Mouse (Mus musculus) G1E (cell line): ENCODE measurements around the gene Plekhj1. TPM values are rescaled to one million over a fixed set of nuclear protein-coding genes. Genes with fewer than 3 reads are reported as not detected.

Source experiments
- ATAC-seq: 2 replicates; pipeline ENCODE4 v1.8.0; 2016; ENCODE audit warnings: mild to moderate bottlenecking; ENCODE audit not compliant: insufficient number of reproducible peaks, poor library complexity, low FRiP score, severe bottlenecking; ENCODE audit errors: extremely low read depth
- DNase-seq: peaks from one replicate; pipeline ENCODE4 v3.0.0; 2012; ENCODE audit warnings: low spot score
- H3K27me3 ChIP-seq: 2 replicates; pipeline ENCODE4 v1.6.1; 2012; ENCODE audit warnings: mild to moderate bottlenecking, low read length, inconsistent platforms; ENCODE audit not compliant: insufficient read depth
- H3K36me3 ChIP-seq: replicated peaks from 2 replicates; pipeline ENCODE3; 2012; ENCODE audit warnings: mild to moderate bottlenecking, inconsistent platforms
- H3K4me1 ChIP-seq: 2 replicates; pipeline ENCODE4 v1.6.1; 2012; ENCODE audit warnings: low read depth, low read length, inconsistent platforms, mixed read lengths; ENCODE audit not compliant: insufficient read depth
- H3K4me3 ChIP-seq: 2 replicates; pipeline ENCODE4 v1.5.1; 2012; ENCODE audit warnings: low read depth, mild to moderate bottlenecking, inconsistent platforms, low read length, moderate library complexity, mixed read lengths
- H3K9me3 ChIP-seq: replicated peaks from 2 replicates; pipeline ENCODE4 v1.6.1; 2012; ENCODE audit warnings: inconsistent platforms
- CTCF ChIP-seq: IDR thresholded peaks from 2 replicates; pipeline ENCODE4 v1.5.1; 2012; ENCODE audit warnings: low read depth, low read length, inconsistent platforms, mixed read lengths
- GATA1 ChIP-seq: IDR thresholded peaks from 2 replicates; pipeline ENCODE4 v1.6.1; 2012; ENCODE audit warnings: borderline replicate concordance, low read length, inconsistent platforms, mixed read lengths
- GATA2 ChIP-seq: IDR thresholded peaks from 2 replicates; pipeline ENCODE4 v1.6.1; 2012; ENCODE audit warnings: low read depth, low read length, inconsistent platforms, borderline replicate concordance
- POLR2AphosphoS5 ChIP-seq: IDR thresholded peaks from 2 replicates; pipeline ENCODE4 v1.6.1; 2012; ENCODE audit warnings: low read depth, low read length, inconsistent platforms; ENCODE audit not compliant: insufficient replicate concordance
- TAL1 ChIP-seq: conservative IDR thresholded peaks from 2 replicates; pipeline ENCODE4 v1.6.1; 2012; ENCODE audit warnings: low read depth, low read length, inconsistent platforms, mixed read lengths
- polyA plus RNA-seq: library from polyadenylated mRNA; stranded (reverse); fragments of >175 nt; gene quantifications from 2 replicates; pipeline ENCODE4 v1.2.3, GENCODE M21; 2012
- total RNA-seq, 2 experiments: library from RNA; stranded (forward) in 1 of 2; stranded (reverse) in 1 of 2; fragments of 200-1000 nt in 1 of 2; fragments of >200 nt in 1 of 2; fragmentation: Nextera tagmentation in 1 of 2; gene quantifications; 2 replicates each; pipeline ENCODE4 v1.2.3; 2014 to 2017

The Plekhj1 gene
- total and polyA plus RNA-seq, 3 experiments = 68.0 to 325 (median 122) TPM

DNA sequence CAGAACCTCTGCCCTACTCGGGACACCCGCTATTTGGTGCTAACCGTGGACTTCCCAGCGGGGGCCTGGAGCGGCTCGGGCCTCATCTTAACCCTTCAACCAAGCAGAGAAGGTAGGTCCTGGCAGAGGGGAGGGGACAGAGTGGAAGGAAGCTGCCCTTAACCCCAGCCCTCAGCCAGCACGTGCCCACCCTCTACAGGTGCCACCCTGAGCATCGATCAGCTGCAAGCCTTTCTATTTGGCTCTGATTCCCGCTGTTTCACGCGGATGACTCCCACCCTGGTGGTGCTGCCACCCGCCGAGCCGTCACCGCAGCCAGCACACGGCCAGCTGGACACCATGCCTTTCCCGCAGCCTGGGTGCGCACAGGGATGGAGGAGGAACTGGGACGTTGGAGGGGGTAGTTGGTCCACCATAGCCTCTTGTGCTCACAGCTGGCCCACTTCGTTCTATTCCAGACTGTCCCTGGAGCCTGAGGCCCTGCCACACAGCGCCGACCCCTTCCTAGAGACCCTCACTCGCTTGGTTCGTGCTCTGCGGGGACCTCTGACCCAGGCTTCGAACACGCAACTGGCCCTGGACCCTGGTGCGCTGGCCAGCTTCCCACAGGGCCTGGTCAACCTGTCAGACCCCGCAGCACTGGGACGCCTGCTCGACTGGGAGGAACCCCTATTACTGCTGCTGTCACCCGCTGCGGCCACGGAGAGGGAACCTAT lies 8.1 kb upstream of the Plekhj1 start:
- no peak for ATAC-seq
- Histone ChIP-seq H3K36me3 (peaks cover 67% of the 10 kb centered on the region), H3K4me1 (peaks cover 65% of the 10 kb centered on the region)

DNA sequence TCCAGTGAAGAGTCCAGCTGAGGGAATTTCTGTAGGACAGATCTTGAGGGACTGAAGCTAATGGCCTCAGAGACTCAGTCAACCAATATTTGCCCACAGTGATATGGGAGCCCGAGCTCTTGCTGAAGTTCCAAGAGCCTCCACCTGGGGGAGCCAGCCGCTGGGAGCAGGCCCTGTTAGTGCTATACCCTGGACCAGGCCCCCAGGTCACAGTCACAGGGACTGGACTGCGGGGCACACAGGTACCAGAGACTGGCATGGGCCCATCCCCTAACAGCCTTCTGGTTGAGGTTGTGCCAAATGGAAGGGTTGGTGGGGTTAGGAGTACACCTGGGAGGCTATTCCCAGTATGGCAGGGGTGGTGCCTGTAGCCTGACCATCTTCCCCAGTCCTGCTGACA lies 7.5 kb upstream of the Plekhj1 start:
- peaks cover 24% of the 10 kb centered on the region; the same call in 1 of the 2 replicates for H3K27me3 ChIP-seq
- TF ChIP-seq GATA2 = no peak
- no peak for TF ChIP-seq TAL1
- TF ChIP-seq CTCF = 0 out of 2 replicates have a peak, but pooled peaks have one; percentile 30
- TF ChIP-seq GATA1 = no peak
- no peak for TF ChIP-seq POLR2AphosphoS5
- H3K9me3 ChIP-seq = peaks cover 14% of the 10 kb centered on the region
- H3K4me3 ChIP-seq = no peak overlapping the region
- ATAC-seq (no peak; the same call in 1 of the 2 replicates), DNase-seq (no peak)
- peaks cover 71% of the 10 kb centered on the region for H3K4me1 ChIP-seq
- peaks cover 73% of the 10 kb centered on the region for H3K36me3 ChIP-seq

More for the DNA sequence above, 8.1 kb upstream of the Plekhj1 start:
- Histone ChIP-seq H3K4me3 (peak overlapping the region; percentile 23; the same call in 1 of the 2 replicates), H3K27me3 (peaks cover 24% of the 10 kb centered on the region; the same call in 1 of the 2 replicates), H3K9me3 (peaks cover 14% of the 10 kb centered on the region)
- TF ChIP-seq GATA1 (no peak), CTCF (no peak), POLR2AphosphoS5 (no peak), GATA2 (no peak), TAL1 (no peak)
- no peak for DNase-seq

DNA sequence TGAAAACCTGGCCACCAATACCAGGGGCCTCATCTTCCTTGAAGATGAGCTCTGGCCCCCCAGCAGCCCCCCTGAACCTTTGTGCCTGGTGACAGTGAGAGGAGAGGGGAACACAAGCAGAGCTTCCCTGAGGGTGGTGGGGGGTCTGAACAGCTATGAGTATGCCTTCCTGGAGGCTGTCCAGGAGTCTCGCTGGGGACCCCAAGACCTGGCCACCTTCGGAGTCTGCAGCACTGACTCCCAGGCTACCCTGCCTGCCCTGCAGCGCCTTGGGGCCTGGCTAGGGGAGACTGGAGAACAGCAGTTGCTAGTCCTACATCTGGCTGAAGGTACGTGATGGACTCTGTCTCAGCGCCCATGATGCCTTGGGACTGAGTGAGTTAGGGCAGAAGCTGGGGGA lies 6.9 kb upstream of the Plekhj1 start:
- Histone ChIP-seq H3K27me3 (peaks cover 20% of the 10 kb centered on the region; the same call in 1 of the 2 replicates), H3K4me3 (no peak overlapping the region), H3K4me1 (peaks cover 73% of the 10 kb centered on the region), H3K36me3 (peaks cover 79% of the 10 kb centered on the region), H3K9me3 (peaks cover 14% of the 10 kb centered on the region)
- no peak for DNase-seq
- no peak for TF ChIP-seq CTCF
- no peak for TF ChIP-seq GATA2
- no peak for TF ChIP-seq TAL1
- TF ChIP-seq GATA1 = no peak
- no peak for TF ChIP-seq POLR2AphosphoS5
- ATAC-seq = no peak

DNA sequence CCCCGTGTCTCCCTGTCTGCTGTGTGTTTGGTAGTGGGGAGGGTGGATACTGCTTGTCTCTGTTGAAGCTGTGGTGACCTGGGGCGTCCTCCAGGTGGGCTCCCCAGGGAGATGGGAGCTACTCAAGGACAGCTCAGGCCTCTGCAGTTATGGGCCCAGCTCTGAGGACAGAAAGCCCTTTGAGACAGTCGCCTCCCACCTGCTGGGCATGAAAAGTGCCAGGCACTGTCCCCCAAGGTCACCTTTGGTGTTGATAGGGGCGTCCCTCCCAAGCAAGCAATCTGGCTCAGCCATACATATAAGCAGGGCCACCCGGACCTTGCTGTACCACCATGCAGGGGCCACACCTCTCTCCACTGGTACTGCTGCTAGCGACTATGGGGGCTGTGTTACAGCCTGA lies 6.5 kb upstream of the Plekhj1 start, which contains the start of gene Amh:
TSS of gene Amh (plus strand) at position 328 of the 400 bp plus-strand sequence.
- TF ChIP-seq GATA1 (no peak), CTCF (no peak), GATA2 (no peak), POLR2AphosphoS5 (no peak), TAL1 (no peak)
- ATAC-seq = no peak
- peaks cover 14% of the 10 kb centered on the region for H3K9me3 ChIP-seq
- no peak within 1 kb of the TSS for H3K4me3 ChIP-seq
- peaks cover 73% of the 10 kb centered on the region for H3K4me1 ChIP-seq
- peaks cover 83% of the 10 kb centered on the region for H3K36me3 ChIP-seq
- no peak for DNase-seq
- peaks cover 16% of the 10 kb centered on the region; the same call in 1 of the 2 replicates for H3K27me3 ChIP-seq

DNA sequence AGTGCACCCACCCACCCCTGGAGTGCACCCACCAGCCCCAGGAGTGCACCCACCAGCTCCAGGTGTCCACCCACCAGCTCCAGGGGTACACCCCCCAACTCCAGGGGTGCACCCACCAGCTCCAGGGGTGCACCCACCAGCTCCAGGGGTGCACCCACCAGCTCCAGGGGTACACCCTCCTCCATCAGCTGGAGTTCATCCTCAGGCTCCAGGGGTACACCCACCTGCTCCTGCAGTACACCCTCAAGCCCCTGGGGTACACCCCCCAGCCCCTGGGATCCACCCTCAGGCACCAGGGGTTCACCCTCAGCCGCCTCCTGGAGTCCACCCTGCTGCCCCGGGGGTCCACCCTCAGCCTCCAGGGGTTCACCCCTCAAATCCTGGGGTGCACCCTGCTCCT lies 5.9 kb upstream of the Plekhj1 start:
- Histone ChIP-seq H3K9me3 (peaks cover 14% of the 10 kb centered on the region), H3K4me1 (peaks cover 74% of the 10 kb centered on the region), H3K36me3 (peaks cover 87% of the 10 kb centered on the region), H3K27me3 (peaks cover 14% of the 10 kb centered on the region; the same call in 1 of the 2 replicates), H3K4me3 (no peak overlapping the region)
- no peak for ATAC-seq
- TF ChIP-seq GATA2 (no peak), CTCF (no peak), GATA1 (no peak), POLR2AphosphoS5 (no peak)
- no peak for DNase-seq

DNA sequence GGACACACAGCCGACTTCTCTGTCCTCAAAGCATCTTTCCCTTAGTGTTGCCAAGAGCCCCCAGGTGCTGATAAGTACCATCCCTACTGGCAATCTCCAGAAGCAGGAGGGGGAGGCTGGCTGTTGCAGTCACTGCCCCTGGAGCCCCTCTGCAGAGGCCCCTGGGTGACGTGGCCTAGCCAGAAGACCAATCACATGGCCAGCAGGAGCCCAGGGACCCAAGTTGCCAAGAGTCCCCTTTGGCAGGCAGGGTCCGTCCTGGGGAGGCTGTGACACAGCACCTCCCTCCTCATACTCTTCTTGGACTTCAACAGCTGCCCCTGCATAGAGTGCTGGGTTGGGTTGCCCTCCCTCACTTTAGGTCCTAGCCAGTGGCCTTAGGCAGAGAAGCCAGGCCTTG lies 4.6 kb upstream of the Plekhj1 start:
- TF ChIP-seq CTCF (no peak), GATA2 (no peak), GATA1 (no peak), TAL1 (no peak), POLR2AphosphoS5 (no peak)

More for the DNA sequence above, 4.6 kb upstream of the Plekhj1 start:
- Histone ChIP-seq H3K9me3 (peaks cover 14% of the 10 kb centered on the region), H3K4me3 (no peak overlapping the region), H3K36me3 (peaks cover 82% of the 10 kb centered on the region), H3K4me1 (peaks cover 60% of the 10 kb centered on the region), H3K27me3 (peaks cover under 1% of the 10 kb centered on the region; the same call in 1 of the 2 replicates)
- no peak for DNase-seq
- no peak for ATAC-seq
